Mouse (Mus musculus) NIH3T3 (cell line): Measurements from ENCODE around the gene Olfr1392.
A peak's percentile ranks its signal among the peaks of the same experiment; 100 is the strongest.
"Not testable (repeated sequence)": the region's sequence is repeated elsewhere in the genome, so short reads cannot be mapped to it uniquely, and the experiment has no call there.

Source experiments
- DNase-seq: peaks from one replicate; pipeline ENCODE4 v3.0.0-alpha.2; 2012; ENCODE audit warnings: low read depth

Olfr1392 gene

GRCm38 (mm10) chr11:49284982-49285381 is at the start of gene Olfr1392:
TSS of gene Olfr1392 (plus strand) at chr11:49285282.
- DNase-seq = not testable (repeated sequence)

- peak; percentile 35 for DNase-seq
Observed at GRCm38 (mm10) chr11:49235459-49236207, 49.4 kb upstream of the Olfr1392 start.

- DNase-seq = peak; percentile 45
Observed at GRCm38 (mm10) chr11:49236891-49237290, 48.2 kb upstream of the Olfr1392 start.

- DNase-seq = no peak
Observed at GRCm38 (mm10) chr11:49237532-49237931, 47.5 kb upstream of the Olfr1392 start.

GRCm38 (mm10) chr11:49240310-49240709 is 44.8 kb upstream of the Olfr1392 start:
- DNase-seq = no peak

- no peak for DNase-seq
Observed at GRCm38 (mm10) chr11:49240874-49241273, 44.2 kb upstream of the Olfr1392 start.

GRCm38 (mm10) chr11:49241471-49241870 is 43.6 kb upstream of the Olfr1392 start:
- DNase-seq = no peak

GRCm38 (mm10) chr11:49242944-49243626 is 42.0 kb upstream of the Olfr1392 start:
- peak; percentile 64 for DNase-seq

- DNase-seq = peak; percentile 98
Observed at GRCm38 (mm10) chr11:49243727-49244594, 41.1 kb upstream of the Olfr1392 start, which contains the start of gene Mgat1. TSS of gene Mgat1 (plus strand) at chr11:49244191.

- DNase-seq = no peak
Observed at GRCm38 (mm10) chr11:49244595-49244930, 40.5 kb upstream of the Olfr1392 start.

- peak; percentile 84 for DNase-seq
Observed at GRCm38 (mm10) chr11:49245176-49245575, 39.9 kb upstream of the Olfr1392 start.

GRCm38 (mm10) chr11:49245634-49246415 is 39.3 kb upstream of the Olfr1392 start:
- DNase-seq = peak; percentile 24

- DNase-seq = no peak
Observed at GRCm38 (mm10) chr11:49246523-49246922, 38.6 kb upstream of the Olfr1392 start.

GRCm38 (mm10) chr11:49247255-49247654 is 37.8 kb upstream of the Olfr1392 start:
- DNase-seq = peak; percentile 30

GRCm38 (mm10) chr11:49248226-49248973 is 36.7 kb upstream of the Olfr1392 start:
- peak; percentile 42 for DNase-seq

- DNase-seq = no peak
Observed at GRCm38 (mm10) chr11:49248974-49249700, 35.9 kb upstream of the Olfr1392 start.

GRCm38 (mm10) chr11:49249811-49250421 is 35.2 kb upstream of the Olfr1392 start:
- DNase-seq = no peak

GRCm38 (mm10) chr11:49250422-49251379 is 34.4 kb upstream of the Olfr1392 start:
- peak; percentile 94 for DNase-seq

- no peak for DNase-seq
Observed at GRCm38 (mm10) chr11:49251380-49251761, 33.7 kb upstream of the Olfr1392 start.
